Mouse (Mus musculus): ENCODE measurements around the gene Gabbr1. TPM values are rescaled to one million over a fixed set of nuclear protein-coding genes. Genes with fewer than 3 reads are reported as not detected.

The Gabbr1 gene
- polyA plus RNA-seq, 1 experiment from 2014 or later: 4.6 TPM

DNA sequence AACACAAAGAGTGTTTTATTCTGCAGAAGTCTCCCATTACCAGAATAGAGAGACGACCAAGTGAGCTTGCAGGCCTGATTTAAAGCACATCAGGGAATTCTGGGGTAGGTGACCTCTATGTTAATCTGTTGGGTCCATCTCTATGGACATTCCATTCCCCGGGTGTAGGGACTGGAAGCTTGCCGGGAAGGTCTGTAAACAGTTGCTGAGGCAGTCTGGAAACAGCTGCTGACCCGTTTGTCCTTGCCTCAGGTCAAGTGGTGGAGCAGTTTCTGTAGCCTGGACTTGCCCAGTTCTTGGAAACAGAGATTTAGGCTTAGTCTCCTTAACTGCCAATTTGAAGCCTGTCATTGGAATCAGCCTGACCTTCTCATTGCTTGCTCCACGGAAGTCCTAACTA is 34.4 kb downstream of the Gabbr1 start:
- H3K36me3 ChIP-seq: no peaks in the 10 kb centered on the region
- WGBS: 19% methylated on average over 5 of the region's 5 CpGs

DNA sequence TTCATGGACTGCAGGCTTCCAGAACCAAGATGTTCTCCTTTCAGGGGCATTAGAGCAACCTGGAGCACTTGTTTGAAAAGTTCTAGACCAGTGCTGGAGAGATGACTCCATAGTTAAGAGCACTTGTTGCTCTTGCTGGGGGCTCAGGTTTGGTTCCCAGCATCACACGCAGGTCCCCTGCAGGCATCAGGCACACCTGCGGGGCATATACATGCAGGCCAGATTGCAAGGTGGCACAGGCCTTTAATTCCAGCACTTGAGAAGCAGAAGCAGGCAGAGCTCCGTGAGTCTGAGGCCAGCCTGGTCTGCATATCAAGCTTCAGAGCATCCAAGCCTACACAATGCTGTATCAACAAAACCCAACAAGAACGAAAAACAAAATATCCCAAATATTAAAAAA is 35.9 kb downstream of the Gabbr1 start:
- Histone ChIP-seq H3K4me1 (replicated peaks) (no peaks in the 10 kb centered on the region), H3K27me3 (no peaks in the 10 kb centered on the region), H3K9ac (no peak overlapping the region), H3K9me3 (replicated peaks) (no peaks in the 10 kb centered on the region), H3K36me3 (no peaks in the 10 kb centered on the region), H3K4me2 (no peak overlapping the region), H3K27ac (no peak overlapping the region), H3K4me3 (no peak overlapping the region)
- 83% methylated on average over 4 of the region's 4 CpGs for WGBS
- no peak for ATAC-seq (replicated peaks; ENCODE audit: insufficient number of reproducible peaks, insufficient read depth, low FRiP score, low read depth)

More for the DNA sequence above, 34.4 kb downstream of the Gabbr1 start:
- Histone ChIP-seq H3K27ac (no peak overlapping the region), H3K27me3 (no peaks in the 10 kb centered on the region), H3K4me1 (replicated peaks) (no peaks in the 10 kb centered on the region), H3K9me3 (replicated peaks) (no peaks in the 10 kb centered on the region), H3K4me2 (no peak overlapping the region), H3K4me3 (no peak overlapping the region), H3K9ac (no peak overlapping the region)
- ATAC-seq (replicated peaks; ENCODE audit: insufficient number of reproducible peaks, insufficient read depth, low FRiP score, low read depth): no peak

DNA sequence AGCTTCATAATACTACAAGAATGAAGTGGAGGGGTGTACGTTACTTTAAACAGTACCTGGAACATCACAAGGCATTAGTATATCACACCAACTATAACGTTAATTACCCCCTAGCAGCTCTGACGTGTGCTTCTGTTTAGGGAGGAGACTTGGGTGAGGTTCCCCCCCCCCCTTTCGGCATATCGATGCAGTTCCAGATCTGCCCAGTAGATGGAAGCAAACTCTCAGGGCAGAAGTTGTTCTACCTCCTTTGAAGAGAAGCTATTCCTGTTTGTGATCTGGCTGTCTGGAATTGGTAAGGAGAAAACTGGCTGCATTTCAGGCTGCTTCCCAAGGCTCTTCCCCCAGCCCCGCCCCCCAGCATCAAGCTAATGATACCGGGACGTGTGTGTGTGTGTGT is 37.6 kb downstream of the Gabbr1 start:
- Histone ChIP-seq H3K4me1 (replicated peaks) (no peaks in the 10 kb centered on the region), H3K36me3 (no peaks in the 10 kb centered on the region), H3K4me2 (no peak overlapping the region), H3K9me3 (replicated peaks) (no peaks in the 10 kb centered on the region), H3K4me3 (no peak overlapping the region), H3K9ac (no peak overlapping the region), H3K27me3 (no peaks in the 10 kb centered on the region), H3K27ac (no peak overlapping the region)
- WGBS: 4% methylated on average over 7 of the region's 8 CpGs
- peak; percentile 65 for ATAC-seq (replicated peaks; ENCODE audit: insufficient number of reproducible peaks, insufficient read depth, low FRiP score, low read depth)

DNA sequence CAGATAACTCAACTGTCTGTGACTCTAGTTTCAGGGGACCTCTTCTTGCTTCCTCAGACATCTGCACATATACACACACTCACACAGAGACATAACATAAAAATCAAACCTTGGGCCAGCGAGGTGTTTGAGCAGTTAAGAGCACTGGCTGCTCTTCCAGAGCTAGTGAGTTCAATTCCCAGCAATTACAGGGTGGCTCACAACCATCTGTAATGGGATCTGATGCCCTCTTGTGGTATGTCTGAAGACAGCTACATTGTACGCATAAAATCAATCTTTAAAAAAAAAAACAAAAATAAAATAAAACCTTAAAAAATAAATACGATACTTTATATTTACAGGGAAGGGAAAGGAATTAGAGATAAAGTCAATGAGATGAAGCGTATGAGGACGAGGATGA is 38.9 kb downstream of the Gabbr1 start:
- Histone ChIP-seq H3K4me2 (no peak overlapping the region), H3K36me3 (no peaks in the 10 kb centered on the region), H3K9me3 (replicated peaks) (no peaks in the 10 kb centered on the region), H3K4me3 (no peak overlapping the region), H3K27ac (no peak overlapping the region), H3K4me1 (replicated peaks) (no peaks in the 10 kb centered on the region), H3K9ac (no peak overlapping the region), H3K27me3 (no peaks in the 10 kb centered on the region)
- WGBS: 66% methylated on average over 5 of the region's 5 CpGs
- no peak for ATAC-seq (replicated peaks; ENCODE audit: insufficient number of reproducible peaks, insufficient read depth, low FRiP score, low read depth)

DNA sequence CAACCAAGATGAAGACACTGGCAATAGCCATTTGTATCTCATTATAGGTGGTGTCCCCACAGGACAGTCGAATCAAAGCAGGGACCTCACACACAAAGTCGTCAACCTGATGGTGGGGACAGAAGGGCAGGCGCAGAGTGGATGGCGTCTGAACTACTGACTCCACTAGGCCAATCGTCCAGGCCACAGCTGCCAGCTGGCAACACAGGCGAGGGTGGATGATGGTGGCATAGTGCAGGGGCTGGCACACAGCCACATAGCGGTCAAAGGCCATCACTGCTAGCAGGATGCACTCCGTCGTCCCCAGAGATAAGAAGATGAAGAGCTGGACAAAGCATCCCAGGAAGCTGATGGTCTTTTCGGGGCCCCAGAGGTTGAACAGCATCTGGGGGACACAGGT is 39.8 kb downstream of the Gabbr1 start:
- Histone ChIP-seq H3K36me3 (no peaks in the 10 kb centered on the region), H3K9ac (no peak overlapping the region), H3K9me3 (replicated peaks) (no peaks in the 10 kb centered on the region), H3K27me3 (no peaks in the 10 kb centered on the region), H3K4me1 (replicated peaks) (no peaks in the 10 kb centered on the region), H3K27ac (no peak overlapping the region), H3K4me3 (no peak overlapping the region), H3K4me2 (no peak overlapping the region)
- ATAC-seq (replicated peaks; ENCODE audit: insufficient number of reproducible peaks, insufficient read depth, low FRiP score, low read depth): no peak
- WGBS: 61% methylated on average over 10 of the region's 10 CpGs

DNA sequence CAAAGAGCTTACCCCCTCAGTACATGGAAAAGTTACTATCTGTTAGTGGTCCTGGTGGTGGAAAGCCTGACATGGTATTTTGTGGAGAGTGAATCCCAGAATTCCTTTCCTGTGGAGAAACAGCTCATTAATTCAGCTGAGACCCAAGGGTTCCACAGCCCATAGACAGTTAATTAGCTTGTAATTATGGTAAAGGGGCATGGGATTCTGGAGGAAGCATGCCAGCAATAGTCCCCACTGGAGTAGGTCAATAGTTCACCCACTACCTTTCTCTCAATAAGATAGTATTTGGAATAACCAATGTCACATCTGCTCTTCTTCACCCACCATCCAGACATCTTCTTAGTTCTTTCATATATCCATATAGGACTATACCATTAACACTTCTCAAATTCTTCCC is 42.6 kb downstream of the Gabbr1 start, which contains the start of gene Olfr90:
Gene Olfr90 (minus strand): TSS at position 101 of the 400 bp plus-strand sequence.
- H3K27ac ChIP-seq: no peak within 1 kb of the TSS
- no peak for ATAC-seq (replicated peaks; ENCODE audit: insufficient number of reproducible peaks, insufficient read depth, low FRiP score, low read depth)
- no peaks in the 10 kb centered on the region for H3K4me1 ChIP-seq (replicated peaks)
- H3K9me3 ChIP-seq (replicated peaks): no peaks in the 10 kb centered on the region
- H3K27me3 ChIP-seq: no peaks in the 10 kb centered on the region
- no peak within 1 kb of the TSS for H3K4me3 ChIP-seq
- no peak within 1 kb of the TSS for H3K9ac ChIP-seq
- no peak within 1 kb of the TSS for H3K4me2 ChIP-seq
- H3K36me3 ChIP-seq: no peaks in the 10 kb centered on the region

DNA sequence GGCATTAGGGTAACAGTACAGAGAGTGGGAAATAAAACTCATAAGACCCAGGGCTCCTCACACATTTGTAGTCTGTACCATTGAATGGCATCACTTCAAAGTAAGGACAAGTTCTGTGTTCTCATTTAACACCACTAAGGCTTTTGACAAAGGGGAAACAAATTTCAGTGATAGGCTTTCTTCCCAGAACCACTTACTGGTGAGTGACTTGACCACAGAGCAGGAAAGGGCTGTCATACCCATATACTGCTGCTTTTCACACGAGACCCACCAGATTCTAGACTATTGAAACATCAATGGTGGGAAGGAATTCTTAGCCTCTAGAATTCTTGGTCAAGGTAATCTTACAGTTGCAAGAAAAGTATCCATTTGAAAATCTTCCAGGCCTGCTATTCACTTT is 46.4 kb downstream of the Gabbr1 start:
- H3K9ac ChIP-seq: no peak overlapping the region
- no peaks in the 10 kb centered on the region for H3K9me3 ChIP-seq (replicated peaks)
- no peak for ATAC-seq (replicated peaks; ENCODE audit: insufficient number of reproducible peaks, insufficient read depth, low FRiP score, low read depth)
- no peak overlapping the region for H3K27ac ChIP-seq
- H3K4me1 ChIP-seq (replicated peaks): no peaks in the 10 kb centered on the region
- no peak overlapping the region for H3K4me2 ChIP-seq
- H3K27me3 ChIP-seq: no peaks in the 10 kb centered on the region
- no peaks in the 10 kb centered on the region for H3K36me3 ChIP-seq
- 62% methylated on average over 1 of the region's 1 CpGs for WGBS
- H3K4me3 ChIP-seq: no peak overlapping the region

DNA sequence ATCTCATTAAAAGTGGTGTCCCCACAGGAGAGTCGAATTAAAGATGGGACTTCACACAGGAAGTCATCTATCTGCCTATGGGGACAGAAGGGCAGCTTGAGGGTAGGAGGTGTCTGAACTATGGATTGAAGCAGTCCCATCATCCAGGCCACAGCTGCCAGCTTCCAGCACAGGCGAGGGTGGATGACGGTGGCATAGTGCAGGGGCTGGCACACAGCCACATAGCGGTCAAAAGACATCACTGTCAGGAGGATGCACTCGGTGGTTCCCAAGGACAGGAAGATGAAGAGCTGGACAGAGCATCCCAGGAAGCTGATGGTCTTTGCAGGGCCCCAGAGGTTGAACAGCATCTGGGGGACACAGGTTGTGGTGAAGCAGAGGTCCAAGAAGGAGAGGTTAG is 47.5 kb downstream of the Gabbr1 start:
- no peak overlapping the region for H3K4me2 ChIP-seq
- no peaks in the 10 kb centered on the region for H3K36me3 ChIP-seq
- no peaks in the 10 kb centered on the region for H3K9me3 ChIP-seq (replicated peaks)
- H3K4me3 ChIP-seq: no peak overlapping the region
- H3K9ac ChIP-seq: no peak overlapping the region
- no peaks in the 10 kb centered on the region for H3K27me3 ChIP-seq
- 73% methylated on average over 5 of the region's 5 CpGs for WGBS
- ATAC-seq (replicated peaks; ENCODE audit: insufficient number of reproducible peaks, insufficient read depth, low FRiP score, low read depth): no peak
- no peak overlapping the region for H3K27ac ChIP-seq
- no peaks in the 10 kb centered on the region for H3K4me1 ChIP-seq (replicated peaks)

DNA sequence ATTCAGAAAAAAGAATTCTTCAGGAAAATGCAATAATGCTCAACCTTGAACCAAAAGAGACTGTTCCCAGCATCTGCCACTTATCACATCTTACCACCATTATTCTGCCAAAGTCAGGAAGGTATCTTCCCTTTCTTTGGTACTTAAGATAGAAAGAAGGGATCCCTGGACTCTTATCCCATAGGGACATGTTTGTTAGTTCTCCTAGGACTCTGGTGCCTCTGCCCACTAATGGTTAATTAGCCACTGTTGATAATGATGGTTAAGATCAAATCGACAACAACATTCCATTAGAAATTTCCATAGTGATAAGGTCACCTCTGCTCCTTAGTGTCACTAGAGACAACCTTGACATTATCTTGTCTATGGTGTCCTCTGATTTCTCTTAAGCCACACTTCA is 52.4 kb downstream of the Gabbr1 start, which contains the start of gene Olfr91:
Gene Olfr91 (minus strand): TSS at position 101 of the 400 bp plus-strand sequence.
- no peak within 1 kb of the TSS for H3K4me2 ChIP-seq
- no peaks in the 10 kb centered on the region for H3K27me3 ChIP-seq
- no peaks in the 10 kb centered on the region for H3K36me3 ChIP-seq
- H3K4me1 ChIP-seq (replicated peaks): no peaks in the 10 kb centered on the region
- WGBS: 89% methylated on average over 1 of the region's 1 CpGs
- ATAC-seq (replicated peaks; ENCODE audit: insufficient number of reproducible peaks, insufficient read depth, low FRiP score, low read depth): no peak
- no peak within 1 kb of the TSS for H3K4me3 ChIP-seq
- H3K9ac ChIP-seq: no peak within 1 kb of the TSS
- H3K27ac ChIP-seq: no peak within 1 kb of the TSS
- no peaks in the 10 kb centered on the region for H3K9me3 ChIP-seq (replicated peaks)

DNA sequence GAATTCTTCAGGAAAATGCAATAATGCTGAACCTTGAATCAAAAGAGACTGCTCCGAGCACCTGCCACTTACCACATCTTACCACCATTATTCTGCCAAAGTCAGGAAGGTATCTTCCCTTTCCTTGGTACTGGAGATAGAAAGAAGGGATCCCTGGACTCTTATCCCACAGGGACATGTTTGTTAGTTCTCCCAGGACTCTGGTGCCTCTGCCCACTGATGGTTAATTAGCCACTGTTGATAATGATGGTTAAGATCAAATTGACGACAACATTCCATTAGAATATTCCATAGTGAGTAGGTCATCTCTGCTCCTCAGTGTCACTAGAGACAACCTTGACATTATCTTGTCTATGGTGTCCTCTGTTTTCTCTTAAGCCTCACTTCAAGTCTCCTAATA is 74.2 kb downstream of the Gabbr1 start, which contains the start of gene Olfr92:
Gene Olfr92 (minus strand): TSS at position 101 of the 400 bp plus-strand sequence.
- H3K27me3 ChIP-seq: no peaks in the 10 kb centered on the region
- H3K4me1 ChIP-seq (replicated peaks): no peaks in the 10 kb centered on the region
- WGBS: 70% methylated on average over 2 of the region's 2 CpGs
- H3K4me3 ChIP-seq: no peak within 1 kb of the TSS
- no peak within 1 kb of the TSS for H3K9ac ChIP-seq
- H3K4me2 ChIP-seq: no peak within 1 kb of the TSS
- H3K27ac ChIP-seq: no peak within 1 kb of the TSS
- no peaks in the 10 kb centered on the region for H3K9me3 ChIP-seq (replicated peaks)
- H3K36me3 ChIP-seq: no peaks in the 10 kb centered on the region
- ATAC-seq (replicated peaks; ENCODE audit: insufficient number of reproducible peaks, insufficient read depth, low FRiP score, low read depth): no peak
